Mouse (Mus musculus): ENCODE data around the gene Cltb.
"Not testable (repeated sequence)": the region's sequence is repeated elsewhere in the genome, so short reads cannot be mapped to it uniquely, and the experiment has no call there.

Gene Cltb

GRCm38 (mm10) chr13:54610972-54611754 is at the start of gene Cltb:
Gene Cltb (minus strand): TSS chr13:54611344.
- in situ Hi-C loops (cut with MseI, MboI), result no loop called here

GRCm38 (mm10) chr13:54660877-54661276 is 49.7 kb upstream of the Cltb start:
- in situ Hi-C loops (cut with MseI, MboI), result no loop called here

GRCm38 (mm10) chr13:54650461-54650860 is 39.3 kb upstream of the Cltb start:
- in situ Hi-C loops (cut with MseI, MboI), result no loop called here

- in situ Hi-C loops (cut with MseI, MboI), result no loop called here
These were observed 23.9 kb upstream of the Cltb start for GRCm38 (mm10) chr13:54635011-54635410.

GRCm38 (mm10) chr13:54632731-54633277 is 21.7 kb upstream of the Cltb start:
- in situ Hi-C loops (cut with MseI, MboI), result no loop called here

- in situ Hi-C loops (cut with MseI, MboI), result no loop called here
These were observed 18.0 kb upstream of the Cltb start for GRCm38 (mm10) chr13:54629128-54629527.

GRCm38 (mm10) chr13:54621960-54622521 is 10.9 kb upstream of the Cltb start:
- in situ Hi-C loops (cut with MseI, MboI), result no loop called here

- in situ Hi-C loops (cut with MseI, MboI), result no loop called here
These were observed 10.2 kb upstream of the Cltb start, which contains the start of gene Faf2 for GRCm38 (mm10) chr13:54621155-54621932. Gene Faf2 (plus strand): TSS chr13:54621784.

GRCm38 (mm10) chr13:54616998-54617397 is 5.9 kb upstream of the Cltb start:
- in situ Hi-C loops (cut with MseI, MboI), result no loop called here

GRCm38 (mm10) chr13:54616307-54616706 is 5.2 kb upstream of the Cltb start:
- in situ Hi-C loops (cut with MseI, MboI), result no loop called here

- in situ Hi-C loops (cut with MseI, MboI), result not testable (repeated sequence)
These were observed 2.0 kb upstream of the Cltb start for GRCm38 (mm10) chr13:54613141-54613540.

- in situ Hi-C loops (cut with MseI, MboI), result no loop called here
These were observed 552 bp downstream of the Cltb start for GRCm38 (mm10) chr13:54610613-54610971.

- in situ Hi-C loops (cut with MseI, MboI), result no loop called here
These were observed 1.8 kb downstream of the Cltb start for GRCm38 (mm10) chr13:54609301-54609700.

GRCm38 (mm10) chr13:54608666-54609065 is 2.5 kb downstream of the Cltb start:
- in situ Hi-C loops (cut with MseI, MboI), result no loop called here

- in situ Hi-C loops (cut with MseI, MboI), result no loop called here
These were observed 3.1 kb downstream of the Cltb start for GRCm38 (mm10) chr13:54608002-54608401.

- in situ Hi-C loops (cut with MseI, MboI), result no loop called here
These were observed 3.9 kb downstream of the Cltb start for GRCm38 (mm10) chr13:54607204-54607603.

GRCm38 (mm10) chr13:54605426-54605825 is 5.7 kb downstream of the Cltb start:
- in situ Hi-C loops (cut with MseI, MboI), result no loop called here

GRCm38 (mm10) chr13:54604221-54604620 is 6.9 kb downstream of the Cltb start:
- in situ Hi-C loops (cut with MseI, MboI), result no loop called here

- in situ Hi-C loops (cut with MseI, MboI), result no loop called here
These were observed 7.6 kb downstream of the Cltb start for GRCm38 (mm10) chr13:54603501-54603900.

- in situ Hi-C loops (cut with MseI, MboI), result no loop called here
These were observed 8.5 kb downstream of the Cltb start for GRCm38 (mm10) chr13:54602639-54603111.

GRCm38 (mm10) chr13:54598622-54599143 is 12.5 kb downstream of the Cltb start:
- in situ Hi-C loops (cut with MseI, MboI), result no loop called here

- in situ Hi-C loops (cut with MseI, MboI), result no loop called here
These were observed 14.3 kb downstream of the Cltb start for GRCm38 (mm10) chr13:54596870-54597269.
